Mouse (Mus musculus) gastrocnemius, postnatal 14 days (tissue): Measurements from ENCODE around the gene Magt1. TPM values are rescaled to one million over a fixed set of nuclear protein-coding genes. Genes with fewer than 3 reads are reported as not detected.
"Not testable (repeated sequence)": the region's sequence is repeated elsewhere in the genome, so short reads cannot be mapped to it uniquely, and the experiment has no call there.

ENCODE experiments used
- DNase-seq: peaks from one replicate; pipeline ENCODE4 v3.0.0; 2021; ENCODE audit warnings: mixed read lengths
- intact Hi-C: fragments of 180-260 bp; cut with DNase I; formaldehyde crosslinking; loops from one replicate; pipeline ENCODE4 v1.15.1; 2025; ENCODE audit warnings: low total_unique reads
- long read RNA-seq, 2 experiments: library from polyadenylated mRNA; stranded (forward); transcript quantifications; one replicate each; pipeline ENCODE4 v2.0.0; 2021
- total RNA-seq, 2 experiments: library from RNA; stranded (reverse); gene quantifications; 2 replicates each; pipeline ENCODE4 v1.2.3; 2021

Magt1 gene
- total RNA-seq, result 10 to 100 TPM; 24.2 to 27.7 TPM
- long read RNA-seq, experiment 1, full-length matches to known transcripts, result 9 of 11 reads
- long read RNA-seq, experiment 1, partial matches to known transcripts, result 0 of 11 reads
- long read RNA-seq, experiment 1, other reads (novel, unspliced or antisense), result 2 of 11 reads
- long read RNA-seq, experiment 2, full-length matches to known transcripts, result 13 of 20 reads
- long read RNA-seq, experiment 2, partial matches to known transcripts, result 0 of 20 reads
- long read RNA-seq, experiment 2, other reads (novel, unspliced or antisense), result 7 of 20 reads

GRCm38 (mm10) chrX:106011465-106012159, at the start of gene Magt1:
Magt1 (minus strand) TSS chrX:106011906.
- intact Hi-C loops, result no loop called here
- peak; percentile 86 for DNase-seq

DNA sequence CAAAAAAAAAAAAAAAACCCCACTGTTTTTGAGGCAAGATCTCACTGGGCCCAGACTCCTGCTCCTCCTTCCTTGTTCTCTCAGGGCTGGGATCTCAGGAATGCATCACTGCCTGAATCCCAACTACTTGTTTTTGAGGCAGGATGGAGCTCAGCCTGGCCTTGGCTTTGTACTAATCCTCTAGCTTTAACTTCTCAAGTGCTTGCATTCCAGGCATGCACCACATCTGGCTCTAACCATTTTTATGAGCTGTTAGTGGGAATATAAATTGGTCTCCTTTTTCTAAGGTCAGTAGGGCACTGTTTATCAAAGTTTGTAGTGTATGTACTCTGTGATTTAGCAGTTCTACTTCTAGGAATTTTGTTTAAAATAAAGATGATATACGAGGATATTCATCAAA, 36.5 kb upstream of the Magt1 start:
- no peak for DNase-seq
- intact Hi-C loops, result no loop called here

- intact Hi-C loops, result no loop called here
These were observed 34.2 kb upstream of the Magt1 start for GRCm38 (mm10) chrX:106045928-106046327.

DNA sequence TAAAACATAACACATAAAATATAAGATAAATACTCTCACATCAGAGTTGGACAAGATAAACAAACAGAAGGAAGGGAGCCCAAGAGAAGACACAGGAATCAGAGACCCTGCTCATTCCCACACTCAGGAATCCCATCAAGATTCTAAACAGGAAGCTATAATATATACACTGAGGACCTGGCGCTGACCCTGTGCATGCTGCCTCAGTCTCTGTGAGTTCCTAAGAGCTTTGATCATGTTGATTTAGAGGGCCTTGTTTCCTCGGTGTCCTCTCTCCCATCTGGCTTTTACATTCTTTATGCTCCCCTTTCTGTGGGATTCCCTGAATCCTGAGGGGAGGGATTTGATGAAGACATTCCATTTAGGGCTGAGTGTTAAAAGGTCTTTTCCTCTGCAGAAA, 33.7 kb upstream of the Magt1 start:
- intact Hi-C loops, result no loop called here

More at GRCm38 (mm10) chrX:106045928-106046327, 34.2 kb upstream of the Magt1 start:
- no peak for DNase-seq

GRCm38 (mm10) chrX:106043863-106044617, 32.3 kb upstream of the Magt1 start:
- DNase-seq, result no peak
- intact Hi-C loops, result no loop called here

More for the DNA sequence above, 33.7 kb upstream of the Magt1 start:
- no peak for DNase-seq

DNA sequence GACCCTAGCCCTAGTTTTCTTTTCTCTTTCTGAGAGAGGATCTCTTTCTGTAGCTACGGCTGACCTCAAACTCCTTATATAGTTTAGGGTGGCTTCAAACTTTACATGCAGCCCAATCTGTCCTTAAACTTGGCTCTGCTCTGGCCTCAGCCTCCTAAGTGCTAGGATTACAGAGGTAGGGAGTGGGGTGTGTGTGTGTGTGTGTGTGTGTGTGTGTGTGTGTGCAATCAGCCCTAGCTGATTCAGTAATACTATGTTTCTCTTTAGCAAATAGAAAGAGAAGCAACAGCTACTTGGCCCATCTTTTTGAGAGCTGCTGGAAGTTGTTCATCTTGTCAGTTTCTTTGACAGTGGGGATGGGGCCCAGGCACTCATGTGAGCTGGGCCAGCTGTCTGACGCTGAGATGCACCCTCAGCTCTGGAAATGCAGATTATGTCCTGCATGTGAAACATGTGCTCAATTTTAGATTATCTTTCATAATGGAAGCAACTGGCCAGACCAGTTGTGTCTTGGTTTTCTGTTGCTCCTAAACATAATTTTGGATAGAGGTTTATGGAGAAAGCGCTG, 25.6 kb upstream of the Magt1 start:
- no peak for DNase-seq
- intact Hi-C loops, result no loop called here

DNA sequence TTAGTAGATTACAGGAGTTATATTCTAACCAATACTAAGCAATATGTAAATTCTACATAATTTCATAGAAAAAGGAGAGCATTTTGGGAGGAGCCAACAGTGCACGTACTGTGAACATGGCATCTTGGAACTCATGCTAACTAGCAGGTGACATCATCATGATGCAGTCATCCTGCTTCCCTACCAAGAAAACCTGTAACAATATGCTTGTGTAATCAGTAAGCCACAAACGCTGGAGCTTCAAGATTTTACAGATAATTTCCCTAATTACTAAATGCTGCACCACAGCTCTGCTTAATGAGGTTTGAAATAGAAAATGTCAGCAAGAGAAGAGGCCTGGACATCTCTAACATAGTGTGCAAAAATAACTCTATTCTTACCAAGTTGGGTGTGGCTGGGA, 24.0 kb upstream of the Magt1 start:
- intact Hi-C loops, result no loop called here
- no peak for DNase-seq

GRCm38 (mm10) chrX:106031124-106031523, 19.4 kb upstream of the Magt1 start:
- DNase-seq, result no peak
- intact Hi-C loops, result no loop called here

GRCm38 (mm10) chrX:106030176-106030575, 18.5 kb upstream of the Magt1 start:
- intact Hi-C loops, result no loop called here
- DNase-seq, result no peak

- intact Hi-C loops, result no loop called here
- DNase-seq, result no peak
These were observed 15.6 kb upstream of the Magt1 start for GRCm38 (mm10) chrX:106027343-106027674.

DNA sequence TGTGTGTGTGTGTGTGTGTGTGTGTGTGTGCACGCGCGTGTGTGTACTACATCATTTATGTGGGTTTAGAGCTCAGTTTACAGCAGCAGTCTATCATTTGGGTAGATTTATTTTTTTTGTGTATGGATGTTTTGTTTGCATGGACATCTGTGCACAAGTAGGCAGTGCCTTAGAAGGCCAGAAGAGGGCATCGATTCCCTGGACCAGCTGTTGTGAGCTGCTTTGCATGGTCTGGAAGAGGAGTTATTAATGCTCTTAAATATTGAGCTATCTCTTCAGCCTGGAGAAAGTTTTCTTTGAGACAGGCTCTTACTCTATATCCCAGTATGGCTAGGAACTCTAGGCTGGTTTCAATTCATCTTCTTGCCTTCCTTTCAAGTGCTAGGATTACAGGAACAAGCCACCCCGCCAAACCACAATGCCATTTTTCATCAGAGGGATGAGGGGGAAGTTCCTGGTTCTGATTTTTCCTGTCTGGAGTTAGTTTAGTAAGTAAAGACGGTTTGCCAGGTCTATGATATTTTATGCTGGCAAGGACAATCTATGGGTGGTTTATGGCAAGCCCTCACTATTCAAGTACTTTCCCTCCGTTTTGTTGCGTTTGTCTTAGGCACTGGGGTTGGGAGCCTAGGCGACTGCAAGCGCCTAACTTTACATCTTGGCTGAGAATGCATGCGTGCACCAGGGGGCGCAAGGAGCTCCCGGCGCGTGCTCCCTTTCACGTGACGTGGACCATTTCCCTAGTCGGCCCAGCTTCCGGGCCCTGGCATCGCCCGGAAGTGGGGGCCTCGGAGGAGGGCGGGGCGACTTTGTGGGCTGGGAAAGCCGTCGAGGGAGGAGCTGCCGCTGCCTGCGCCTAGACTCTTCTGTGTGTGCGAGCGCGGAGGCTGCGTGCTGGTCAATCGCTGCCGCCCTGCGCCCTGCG, 15.0 kb upstream of the Magt1 start, which contains the start of gene Atp7a:
Gene Atp7a, plus strand, starts transcription at position 859 of the 925 bp plus-strand sequence.
- intact Hi-C loops, result no loop called here
- DNase-seq, result peak; percentile 92

DNA sequence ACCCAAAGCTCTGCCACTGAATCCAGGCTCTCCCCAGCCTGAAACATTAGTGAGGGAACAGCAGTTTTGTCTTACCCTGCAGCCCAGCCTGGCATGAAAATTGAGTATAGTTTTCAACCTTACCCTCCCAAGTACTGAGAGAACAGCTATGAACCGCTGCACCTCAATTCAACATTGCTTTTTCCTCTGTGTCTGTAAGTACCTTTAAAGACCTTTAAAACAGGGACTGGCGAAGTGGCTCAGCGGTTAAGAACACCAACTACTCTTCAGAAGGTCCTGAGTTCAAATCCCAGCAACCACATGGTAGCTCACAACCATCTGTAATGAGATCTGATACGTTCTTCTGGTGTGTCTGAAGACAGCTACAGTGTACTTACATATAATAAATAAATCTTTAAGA, 5.8 kb upstream of the Magt1 start:
- DNase-seq, result no peak
- intact Hi-C loops, result no loop called here

- intact Hi-C loops, result no loop called here
- no peak for DNase-seq
These were observed 5.4 kb upstream of the Magt1 start for GRCm38 (mm10) chrX:106017102-106017501.

GRCm38 (mm10) chrX:106015571-106016322, 4.0 kb upstream of the Magt1 start, which contains the start of gene Cox7b:
Cox7b (plus strand) TSS chrX:106015700.
- intact Hi-C loops, result no loop called here
- peak; percentile 62 for DNase-seq

DNA sequence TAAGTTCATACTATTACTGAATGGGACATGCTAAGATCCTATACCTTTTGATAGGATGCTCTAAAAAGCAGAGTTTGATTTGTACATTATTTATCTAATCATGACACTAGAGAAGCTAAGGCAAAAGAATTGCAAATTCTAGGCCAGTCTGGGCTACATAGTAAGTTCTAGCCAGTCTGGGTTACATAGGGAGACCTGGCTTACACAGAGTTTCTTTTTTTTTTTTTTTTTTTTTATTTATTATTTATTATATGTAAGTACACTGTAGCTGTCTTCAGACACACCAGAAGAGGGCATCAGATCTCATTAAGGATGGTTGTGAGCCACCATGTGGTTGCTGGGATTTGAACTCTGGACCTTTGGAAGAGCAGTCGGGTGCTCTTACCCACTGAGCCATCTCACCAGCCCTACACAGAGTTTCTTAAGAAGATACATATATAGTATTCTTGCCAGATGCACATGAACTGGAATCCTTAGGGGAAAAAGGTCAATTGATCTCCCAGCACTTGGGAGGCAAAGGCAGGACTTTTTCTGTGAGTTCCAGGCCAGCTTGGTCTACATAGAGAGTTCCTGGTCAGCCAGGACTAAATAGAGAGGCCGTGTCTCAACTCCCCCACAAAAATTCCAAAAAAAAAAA, 3.2 kb upstream of the Magt1 start:
- intact Hi-C loops, result not testable (repeated sequence)

GRCm38 (mm10) chrX:106013217-106013616, 1.5 kb upstream of the Magt1 start:
- intact Hi-C loops, result no loop called here
- DNase-seq, result peak; percentile 21

More for the DNA sequence above, 3.2 kb upstream of the Magt1 start:
- not testable (repeated sequence) for DNase-seq

DNA sequence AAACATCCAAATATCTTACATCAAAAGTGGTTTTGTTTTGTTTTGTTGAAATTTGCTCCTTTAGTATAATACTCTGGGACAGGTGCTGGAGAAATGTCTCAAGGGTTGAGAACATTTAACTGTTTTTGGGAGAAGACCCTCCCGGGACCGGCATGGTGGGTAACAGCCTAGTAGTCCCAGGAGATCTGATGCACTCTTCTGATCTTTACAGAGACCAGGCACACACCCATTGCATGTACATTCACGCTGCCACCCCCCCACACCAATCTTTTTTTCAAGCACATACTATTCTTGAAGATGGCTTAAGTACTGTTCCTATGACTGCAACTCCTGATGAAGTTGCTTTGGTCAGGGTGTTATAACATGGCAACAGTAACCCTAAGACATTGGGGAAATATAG, 853 bp upstream of the Magt1 start:
- DNase-seq, result no peak
- intact Hi-C loops, result no loop called here

- no peak for DNase-seq
- intact Hi-C loops, result no loop called here
These were observed 944 bp downstream of the Magt1 start for GRCm38 (mm10) chrX:106010762-106011161.
